Mouse (Mus musculus): ENCODE measurements around the gene Nckap5. TPM values are rescaled to one million over a fixed set of nuclear protein-coding genes. Genes with fewer than 3 reads are reported as not detected.
"Not testable (repeated sequence)": the region's sequence is repeated elsewhere in the genome, so short reads cannot be mapped to it uniquely, and the experiment has no call there.

Nckap5 gene
- polyA plus RNA-seq, 1 experiment from 2014 or later = 6.2 TPM

- no peak overlapping the region for H3K4me2 ChIP-seq (ENCODE audit: low read depth, low read length)
- no peaks in the 10 kb centered on the region for H3K9me3 ChIP-seq (ENCODE audit: control insufficient read depth, low read length)
- no peak overlapping the region for H3K27ac ChIP-seq (replicated peaks; ENCODE audit: low read depth, low read length)
- H3K9ac ChIP-seq (ENCODE audit: low read depth, low read length) = no peak overlapping the region
- H3K36me3 ChIP-seq (ENCODE audit: control insufficient read depth, insufficient read depth, low read length) = no peaks in the 10 kb centered on the region
- no peaks in the 10 kb centered on the region for H3K4me1 ChIP-seq (ENCODE audit: control insufficient read depth, insufficient read depth, low read length)
- WGBS = 88% methylated on average over 2 of the region's 2 CpGs
- no peak for ATAC-seq (ENCODE audit: low read depth)
- no peak overlapping the region for H3K4me3 ChIP-seq (ENCODE audit: low read depth, low read length)
- no peaks in the 10 kb centered on the region for H3K27me3 ChIP-seq (replicated peaks; ENCODE audit: control insufficient read depth, insufficient read depth, low read length)
- DNase-seq (ENCODE audit: low spot score) = no peak
These were observed 698.3 kb downstream of the Nckap5 start for GRCm38 (mm10) chr1:126132316-126132715.

DNA sequence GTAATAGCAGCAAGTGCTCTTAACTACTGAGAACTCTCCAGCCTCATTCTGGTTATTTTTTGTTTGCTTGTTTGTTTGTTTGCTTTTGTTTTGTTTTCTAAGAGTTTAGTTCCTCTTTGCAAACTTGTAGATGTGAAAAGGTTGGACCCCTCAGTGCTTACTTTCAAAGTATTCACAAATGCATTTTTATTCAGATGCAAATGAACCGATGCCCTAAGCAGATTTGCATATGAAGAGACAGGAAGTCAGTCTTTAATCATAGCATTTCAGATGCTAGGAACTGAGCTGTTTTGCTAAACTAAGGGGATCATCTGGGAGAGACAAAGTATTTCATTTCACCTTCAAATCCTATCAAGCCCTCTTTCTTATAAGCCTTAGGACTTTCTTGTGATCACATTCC, 701.5 kb downstream of the Nckap5 start:
- Histone ChIP-seq H3K27ac (replicated peaks; ENCODE audit: low read depth, low read length) (no peak overlapping the region), H3K27me3 (replicated peaks; ENCODE audit: control insufficient read depth, insufficient read depth, low read length) (no peaks in the 10 kb centered on the region), H3K9me3 (ENCODE audit: control insufficient read depth, low read length) (no peaks in the 10 kb centered on the region), H3K36me3 (ENCODE audit: control insufficient read depth, insufficient read depth, low read length) (no peaks in the 10 kb centered on the region), H3K9ac (ENCODE audit: low read depth, low read length) (no peak overlapping the region), H3K4me2 (ENCODE audit: low read depth, low read length) (no peak overlapping the region), H3K4me3 (ENCODE audit: low read depth, low read length) (no peak overlapping the region), H3K4me1 (ENCODE audit: control insufficient read depth, insufficient read depth, low read length) (no peaks in the 10 kb centered on the region)
- ATAC-seq (ENCODE audit: low read depth) = no peak
- 43% methylated on average over 1 of the region's 1 CpGs for WGBS
- DNase-seq (ENCODE audit: low spot score) = no peak

GRCm38 (mm10) chr1:126123111-126123510, 707.5 kb downstream of the Nckap5 start:
- no peaks in the 10 kb centered on the region for H3K9me3 ChIP-seq (ENCODE audit: control insufficient read depth, low read length)
- H3K9ac ChIP-seq (ENCODE audit: low read depth, low read length) = no peak overlapping the region
- H3K27ac ChIP-seq (replicated peaks; ENCODE audit: low read depth, low read length) = no peak overlapping the region
- H3K4me3 ChIP-seq (ENCODE audit: low read depth, low read length) = no peak overlapping the region
- no peaks in the 10 kb centered on the region for H3K27me3 ChIP-seq (replicated peaks; ENCODE audit: control insufficient read depth, insufficient read depth, low read length)
- ATAC-seq (ENCODE audit: low read depth) (no peak), DNase-seq (ENCODE audit: low spot score) (no peak)
- no peak overlapping the region for H3K4me2 ChIP-seq (ENCODE audit: low read depth, low read length)
- WGBS = 73% methylated on average over 5 of the region's 5 CpGs
- H3K4me1 ChIP-seq (ENCODE audit: control insufficient read depth, insufficient read depth, low read length) = no peaks in the 10 kb centered on the region
- no peaks in the 10 kb centered on the region for H3K36me3 ChIP-seq (ENCODE audit: control insufficient read depth, insufficient read depth, low read length)

DNA sequence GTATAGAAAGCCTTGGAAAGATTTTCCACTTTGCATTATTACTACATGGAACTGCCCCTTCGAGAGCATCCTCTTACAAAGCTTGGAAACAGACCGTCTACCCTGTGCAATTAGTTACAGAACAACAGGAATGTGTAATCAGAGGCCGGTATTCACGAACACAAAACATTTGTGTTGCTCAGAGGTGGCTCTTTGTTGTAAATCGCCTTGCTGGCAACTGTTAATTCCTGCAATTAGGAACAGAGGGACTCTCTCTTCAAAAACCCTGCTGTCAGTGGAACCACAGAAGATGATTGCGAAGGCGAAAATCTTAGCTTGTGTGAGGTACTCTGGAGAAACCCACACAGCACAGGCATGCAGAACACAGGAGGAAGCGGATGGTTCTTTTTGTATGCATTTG, 710.1 kb downstream of the Nckap5 start:
- H3K4me3 ChIP-seq (ENCODE audit: low read depth, low read length) = no peak overlapping the region
- H3K27me3 ChIP-seq (replicated peaks; ENCODE audit: control insufficient read depth, insufficient read depth, low read length) = no peaks in the 10 kb centered on the region
- DNase-seq (ENCODE audit: low spot score) = peak; percentile 28
- H3K4me1 ChIP-seq (ENCODE audit: control insufficient read depth, insufficient read depth, low read length) = no peaks in the 10 kb centered on the region
- no peak overlapping the region for H3K4me2 ChIP-seq (ENCODE audit: low read depth, low read length)
- no peaks in the 10 kb centered on the region for H3K36me3 ChIP-seq (ENCODE audit: control insufficient read depth, insufficient read depth, low read length)
- no peaks in the 10 kb centered on the region for H3K9me3 ChIP-seq (ENCODE audit: control insufficient read depth, low read length)
- 38% methylated on average over 8 of the region's 8 CpGs for WGBS
- H3K9ac ChIP-seq (ENCODE audit: low read depth, low read length) = no peak overlapping the region
- ATAC-seq (ENCODE audit: low read depth) = no peak
- H3K27ac ChIP-seq (replicated peaks; ENCODE audit: low read depth, low read length) = no peak overlapping the region

- Histone ChIP-seq H3K9me3 (ENCODE audit: control insufficient read depth, low read length) (no peaks in the 10 kb centered on the region), H3K27me3 (replicated peaks; ENCODE audit: control insufficient read depth, insufficient read depth, low read length) (no peaks in the 10 kb centered on the region), H3K4me2 (ENCODE audit: low read depth, low read length) (no peak overlapping the region), H3K4me1 (ENCODE audit: control insufficient read depth, insufficient read depth, low read length) (no peaks in the 10 kb centered on the region), H3K9ac (ENCODE audit: low read depth, low read length) (no peak overlapping the region), H3K27ac (replicated peaks; ENCODE audit: low read depth, low read length) (no peak overlapping the region), H3K4me3 (ENCODE audit: low read depth, low read length) (no peak overlapping the region), H3K36me3 (ENCODE audit: control insufficient read depth, insufficient read depth, low read length) (no peaks in the 10 kb centered on the region)
- DNase-seq (ENCODE audit: low spot score) = no peak
- ATAC-seq (ENCODE audit: low read depth) = no peak
- WGBS = 53% methylated on average over 3 of the region's 3 CpGs
These were observed 714.6 kb downstream of the Nckap5 start for GRCm38 (mm10) chr1:126116034-126116433.

DNA sequence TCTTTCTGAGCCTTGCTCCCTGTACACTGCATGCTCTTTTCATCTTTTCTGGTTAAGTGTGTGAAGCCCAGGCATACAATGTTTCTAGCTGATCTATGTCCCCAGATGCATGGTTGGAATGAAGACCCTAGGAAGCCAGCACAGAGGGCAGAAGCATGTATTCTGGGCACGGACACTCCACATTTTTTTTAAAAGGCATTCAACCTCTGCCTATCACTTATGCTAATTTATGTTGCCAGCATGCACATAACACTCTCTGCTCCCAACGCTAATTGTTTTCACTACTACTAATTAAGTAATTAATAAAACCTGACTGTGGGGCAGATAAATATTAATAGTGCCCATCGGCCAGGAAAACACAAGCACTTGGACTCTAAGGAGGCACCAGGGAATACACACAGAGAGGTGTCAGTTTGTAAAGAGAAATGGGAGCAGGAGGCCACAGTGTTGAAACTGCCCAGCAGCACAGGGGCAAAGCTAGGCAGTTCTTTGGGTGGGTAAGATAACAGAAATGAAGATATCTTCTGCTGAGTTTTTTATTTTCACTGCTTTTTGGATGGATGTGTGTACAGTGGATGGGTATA, 724.8 kb downstream of the Nckap5 start:
- WGBS = 78% methylated on average over 3 of the region's 3 CpGs
- H3K9me3 ChIP-seq (ENCODE audit: control insufficient read depth, low read length) = no peaks in the 10 kb centered on the region
- H3K36me3 ChIP-seq (ENCODE audit: control insufficient read depth, insufficient read depth, low read length) = no peaks in the 10 kb centered on the region
- no peak overlapping the region for H3K27ac ChIP-seq (replicated peaks; ENCODE audit: low read depth, low read length)
- H3K27me3 ChIP-seq (replicated peaks; ENCODE audit: control insufficient read depth, insufficient read depth, low read length) = no peaks in the 10 kb centered on the region
- H3K4me2 ChIP-seq (ENCODE audit: low read depth, low read length) = no peak overlapping the region
- H3K9ac ChIP-seq (ENCODE audit: low read depth, low read length) = no peak overlapping the region
- no peaks in the 10 kb centered on the region for H3K4me1 ChIP-seq (ENCODE audit: control insufficient read depth, insufficient read depth, low read length)
- DNase-seq (ENCODE audit: low spot score) = no peak
- ATAC-seq (ENCODE audit: low read depth) = no peak
- H3K4me3 ChIP-seq (ENCODE audit: low read depth, low read length) = no peak overlapping the region

DNA sequence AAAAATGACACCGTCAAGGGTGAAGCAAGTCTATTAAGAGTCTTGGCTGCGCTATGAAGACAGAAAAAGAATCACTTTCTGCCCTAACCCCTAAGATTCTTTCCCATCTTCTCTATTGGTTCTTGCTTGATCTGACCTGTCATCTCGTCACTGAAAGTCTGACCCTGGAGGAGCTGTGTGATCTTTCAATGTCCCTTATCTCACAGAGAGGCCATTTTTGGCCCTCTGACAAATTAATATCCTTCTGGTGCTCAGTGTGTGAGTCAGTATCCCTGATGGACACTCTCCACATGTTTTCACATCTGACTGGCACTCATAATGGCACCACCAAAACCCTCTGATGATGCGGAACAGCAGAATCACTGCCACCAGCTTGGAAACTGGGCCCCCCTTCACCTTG, 736.3 kb downstream of the Nckap5 start:
- H3K27me3 ChIP-seq (replicated peaks; ENCODE audit: control insufficient read depth, insufficient read depth, low read length) = no peaks in the 10 kb centered on the region
- H3K9ac ChIP-seq (ENCODE audit: low read depth, low read length) = no peak overlapping the region
- ATAC-seq (ENCODE audit: low read depth) (no peak), DNase-seq (ENCODE audit: low spot score) (no peak)
- H3K36me3 ChIP-seq (ENCODE audit: control insufficient read depth, insufficient read depth, low read length) = no peaks in the 10 kb centered on the region
- no peak overlapping the region for H3K4me3 ChIP-seq (ENCODE audit: low read depth, low read length)
- no peaks in the 10 kb centered on the region for H3K9me3 ChIP-seq (ENCODE audit: control insufficient read depth, low read length)
- 72% methylated on average over 4 of the region's 4 CpGs for WGBS
- no peak overlapping the region for H3K4me2 ChIP-seq (ENCODE audit: low read depth, low read length)
- H3K27ac ChIP-seq (replicated peaks; ENCODE audit: low read depth, low read length) = no peak overlapping the region
- H3K4me1 ChIP-seq (ENCODE audit: control insufficient read depth, insufficient read depth, low read length) = no peaks in the 10 kb centered on the region

DNA sequence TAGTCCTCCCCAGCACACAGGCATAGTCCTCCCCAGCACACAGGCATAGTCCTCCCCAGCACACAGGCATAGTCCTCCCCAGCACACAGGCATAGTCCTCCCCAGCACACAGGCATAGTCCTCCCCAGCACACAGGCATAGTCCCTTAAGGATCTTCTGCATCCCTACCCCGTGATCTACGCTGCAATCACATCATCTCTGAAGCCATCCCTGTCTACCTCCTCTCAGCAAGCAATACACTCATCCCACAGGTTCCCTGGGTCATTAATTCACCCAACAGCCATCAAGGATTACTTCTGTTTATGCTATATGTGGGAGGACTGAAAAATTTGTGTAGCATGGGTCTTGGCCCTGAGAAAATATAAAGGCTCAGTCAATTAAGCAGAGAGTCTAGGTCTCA, 738.6 kb downstream of the Nckap5 start:
- DNase-seq (ENCODE audit: low spot score); ATAC-seq (ENCODE audit: low read depth); H3K27ac ChIP-seq (replicated peaks; ENCODE audit: low read depth, low read length); H3K4me1 ChIP-seq (ENCODE audit: control insufficient read depth, insufficient read depth, low read length); H3K9ac ChIP-seq (ENCODE audit: low read depth, low read length); H3K27me3 ChIP-seq (replicated peaks; ENCODE audit: control insufficient read depth, insufficient read depth, low read length); H3K36me3 ChIP-seq (ENCODE audit: control insufficient read depth, insufficient read depth, low read length); H3K4me3 ChIP-seq (ENCODE audit: low read depth, low read length); H3K4me2 ChIP-seq (ENCODE audit: low read depth, low read length); H3K9me3 ChIP-seq (ENCODE audit: control insufficient read depth, low read length): not testable (repeated sequence)
- WGBS = 95% methylated on average over 2 of the region's 2 CpGs

DNA sequence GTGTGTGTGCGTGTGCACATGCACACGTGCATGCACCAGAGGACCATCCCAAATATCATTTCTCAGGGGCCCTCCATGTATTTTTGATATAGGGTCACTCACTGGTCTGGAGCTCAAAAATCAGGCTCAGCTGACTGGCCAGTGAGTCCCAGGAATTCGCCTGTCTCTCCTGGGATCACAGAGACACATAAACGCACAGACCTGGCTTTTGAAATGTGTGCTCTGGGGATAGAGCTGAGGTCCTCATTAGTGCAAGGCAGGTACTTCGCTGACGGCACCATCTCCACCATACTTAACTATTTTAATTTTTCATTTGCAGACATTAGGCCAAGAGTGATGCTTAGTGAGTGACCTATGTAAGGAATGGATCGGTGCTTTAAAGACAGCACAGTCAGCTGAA, 743.4 kb downstream of the Nckap5 start:
- DNase-seq (ENCODE audit: low spot score) = no peak
- Histone ChIP-seq H3K36me3 (ENCODE audit: control insufficient read depth, insufficient read depth, low read length) (no peaks in the 10 kb centered on the region), H3K9ac (ENCODE audit: low read depth, low read length) (no peak overlapping the region), H3K27me3 (replicated peaks; ENCODE audit: control insufficient read depth, insufficient read depth, low read length) (no peaks in the 10 kb centered on the region), H3K4me1 (ENCODE audit: control insufficient read depth, insufficient read depth, low read length) (no peaks in the 10 kb centered on the region), H3K4me2 (ENCODE audit: low read depth, low read length) (no peak overlapping the region), H3K27ac (replicated peaks; ENCODE audit: low read depth, low read length) (no peak overlapping the region), H3K9me3 (ENCODE audit: control insufficient read depth, low read length) (no peaks in the 10 kb centered on the region), H3K4me3 (ENCODE audit: low read depth, low read length) (no peak overlapping the region)
- WGBS = 82% methylated on average over 7 of the region's 7 CpGs
- ATAC-seq (ENCODE audit: low read depth) = no peak
